Mouse (Mus musculus): ENCODE measurements around the gene Zfp760. TPM values are rescaled to one million over a fixed set of nuclear protein-coding genes. Genes with fewer than 3 reads are reported as not detected.
"Not testable (repeated sequence)": the region's sequence is repeated elsewhere in the genome, so short reads cannot be mapped to it uniquely, and the experiment has no call there.

The Zfp760 gene
- polyA plus RNA-seq (2015; fragmentation: Nextera tagmentation; extraction: Ambion mirVana) = 16.1 and 17.4 TPM in 2 replicates

DNA sequence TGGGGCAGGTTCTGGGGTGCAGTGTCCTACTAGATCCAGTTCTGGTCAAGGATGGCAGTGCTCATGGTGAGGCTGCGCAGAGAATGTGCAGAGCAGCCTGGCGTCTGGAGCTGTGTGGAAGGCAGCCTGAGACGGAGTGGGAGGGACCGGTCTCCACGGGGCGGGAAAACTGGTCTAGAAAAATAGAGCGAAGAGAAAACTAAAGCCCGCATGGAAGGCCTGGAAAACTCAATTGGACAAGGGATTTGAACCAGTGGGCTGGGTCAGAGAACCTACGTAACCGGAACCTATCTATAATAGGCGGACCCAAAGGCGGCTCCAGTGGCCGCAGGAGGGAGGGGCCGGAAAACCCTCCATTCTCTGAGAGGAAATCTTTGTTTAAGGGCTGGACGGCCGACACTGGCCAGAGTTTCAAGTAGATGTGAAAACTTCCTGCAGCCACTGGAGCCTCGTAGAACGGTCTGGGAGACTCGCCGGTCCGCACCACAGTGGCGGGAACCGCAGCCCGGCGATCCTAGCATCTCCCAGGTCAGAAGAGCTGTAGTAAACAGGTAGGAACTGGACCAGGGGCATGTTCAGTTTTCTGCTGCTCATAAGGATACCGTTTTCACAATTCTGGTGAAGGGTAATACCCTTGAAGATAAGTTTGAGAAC, at the start of gene Zfp760:
Zfp760 (plus strand) TSS at position 399 of the 654 bp plus-strand sequence.
- Histone ChIP-seq H3K9ac (peak within 1 kb of the TSS; percentile 81), H3K36me3 (peaks cover 13% of the 10 kb centered on the region), H3K4me3 (peak within 1 kb of the TSS; percentile 71), H3K4me2 (replicated peaks) (peak within 1 kb of the TSS; percentile 73), H3K27me3 (no peaks in the 10 kb centered on the region), H3K27ac (peak within 1 kb of the TSS; percentile 93), H3K9me3 (no peaks in the 10 kb centered on the region), H3K4me1 (peaks cover 10% of the 10 kb centered on the region)
- 3% methylated on average over 26 of the region's 26 CpGs for WGBS
- peak; percentile 99 for ATAC-seq (ENCODE audit: low FRiP score, low read depth)

DNA sequence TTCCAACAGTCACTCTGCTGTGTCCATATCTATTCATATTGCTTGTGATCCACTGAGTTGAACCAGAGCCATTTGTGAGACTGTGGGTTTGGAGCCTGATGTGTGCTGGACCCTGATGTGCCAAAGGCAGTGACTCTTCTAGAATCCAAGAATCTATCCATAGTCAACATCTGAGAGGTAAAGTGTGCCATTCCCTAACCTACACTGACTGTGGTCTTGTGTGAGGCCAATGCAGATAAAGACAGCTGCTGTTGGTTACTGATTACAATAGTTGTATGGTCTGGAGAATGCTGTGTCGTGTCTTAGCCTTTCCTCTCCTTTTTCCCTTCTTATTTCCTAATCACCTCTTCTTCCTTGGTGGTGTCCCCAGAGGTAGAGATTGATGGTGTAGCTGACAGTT, 28.7 kb upstream of the Zfp760 start:
- H3K27ac ChIP-seq; H3K4me1 ChIP-seq; H3K9ac ChIP-seq; H3K9me3 ChIP-seq; ATAC-seq (ENCODE audit: low FRiP score, low read depth); H3K4me2 ChIP-seq (replicated peaks); H3K4me3 ChIP-seq; H3K36me3 ChIP-seq; H3K27me3 ChIP-seq: not testable (repeated sequence)
- 33% methylated on average over 1 of the region's 1 CpGs for WGBS

GRCm38 (mm10) chr17:21679273-21680018, 28.1 kb upstream of the Zfp760 start:
- H3K9me3 ChIP-seq = no peaks in the 10 kb centered on the region
- peak overlapping the region; percentile 62 for H3K4me2 ChIP-seq (replicated peaks)
- peak overlapping the region; percentile 67; the same call in 1 of the 2 replicates for H3K27ac ChIP-seq
- peak; percentile 98 for ATAC-seq (ENCODE audit: low FRiP score, low read depth)
- H3K4me3 ChIP-seq = peak overlapping the region; percentile 50
- H3K9ac ChIP-seq = peak overlapping the region; percentile 51
- H3K27me3 ChIP-seq = no peaks in the 10 kb centered on the region
- no peaks in the 10 kb centered on the region for H3K4me1 ChIP-seq
- H3K36me3 ChIP-seq = peaks cover under 1% of the 10 kb centered on the region
- WGBS = 5% methylated on average over 9 of the region's 9 CpGs

DNA sequence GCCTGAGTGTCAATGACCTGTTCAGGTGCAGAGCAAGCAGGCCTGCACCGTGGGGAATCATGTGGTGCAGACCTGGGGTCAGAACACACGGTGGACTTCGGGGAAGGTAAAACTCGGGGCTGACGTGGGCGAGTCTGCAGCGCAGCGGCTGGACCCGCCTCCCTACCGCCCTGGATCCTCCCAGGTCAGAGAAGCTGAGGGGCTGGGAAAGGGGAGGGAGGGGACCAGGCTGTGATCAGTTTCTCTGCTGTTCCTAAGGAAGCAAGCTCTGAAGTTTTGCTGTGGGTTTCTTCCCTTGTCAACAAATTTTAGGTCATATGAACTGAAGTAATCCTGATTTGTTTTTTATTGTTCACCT, 27.5 kb upstream of the Zfp760 start:
- Histone ChIP-seq H3K27ac (peak overlapping the region; percentile 67; the same call in 1 of the 2 replicates), H3K4me2 (replicated peaks) (peak overlapping the region; percentile 62), H3K4me3 (peak overlapping the region; percentile 50), H3K9ac (peak overlapping the region; percentile 51)
- WGBS = under 1% methylated on average over 10 of the region's 10 CpGs
- H3K27me3 ChIP-seq, H3K36me3 ChIP-seq, H3K9me3 ChIP-seq, H3K4me1 ChIP-seq: not testable (repeated sequence)
- ATAC-seq (ENCODE audit: low FRiP score, low read depth) = peak; percentile 93

GRCm38 (mm10) chr17:21691560-21691959, 16.0 kb upstream of the Zfp760 start, which contains the start of gene Gm10226:
Gene Gm10226 (plus strand): TSS chr17:21691860.
- no peaks in the 10 kb centered on the region for H3K4me1 ChIP-seq
- H3K27ac ChIP-seq = no peak within 1 kb of the TSS
- no peak within 1 kb of the TSS for H3K4me2 ChIP-seq (replicated peaks)
- no peak for ATAC-seq (ENCODE audit: low FRiP score, low read depth)
- no peaks in the 10 kb centered on the region for H3K27me3 ChIP-seq
- WGBS = 86% methylated on average over 3 of the region's 3 CpGs
- H3K36me3 ChIP-seq = peaks cover 34% of the 10 kb centered on the region
- no peaks in the 10 kb centered on the region for H3K9me3 ChIP-seq
- no peak within 1 kb of the TSS for H3K4me3 ChIP-seq
- no peak within 1 kb of the TSS for H3K9ac ChIP-seq

DNA sequence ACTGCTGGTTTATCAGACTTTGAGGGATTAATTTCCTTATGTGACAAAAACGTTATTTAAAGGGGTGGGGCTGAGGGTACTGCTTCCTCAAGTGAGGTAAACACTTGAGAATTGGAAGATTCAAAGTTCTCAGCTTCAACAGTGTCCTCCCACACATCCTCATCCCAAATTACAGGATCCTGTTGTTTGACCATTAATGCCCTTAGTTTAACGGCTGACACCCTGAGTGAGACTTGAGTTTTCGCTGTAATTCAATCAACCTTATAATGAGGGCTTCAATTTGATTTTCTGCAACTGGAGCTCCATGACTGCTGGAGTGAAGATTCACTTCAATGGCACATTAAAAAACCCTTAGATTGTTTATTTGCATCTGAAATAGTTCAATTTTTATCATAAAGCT, 14.2 kb upstream of the Zfp760 start:
- WGBS = 77% methylated on average over 3 of the region's 3 CpGs

DNA sequence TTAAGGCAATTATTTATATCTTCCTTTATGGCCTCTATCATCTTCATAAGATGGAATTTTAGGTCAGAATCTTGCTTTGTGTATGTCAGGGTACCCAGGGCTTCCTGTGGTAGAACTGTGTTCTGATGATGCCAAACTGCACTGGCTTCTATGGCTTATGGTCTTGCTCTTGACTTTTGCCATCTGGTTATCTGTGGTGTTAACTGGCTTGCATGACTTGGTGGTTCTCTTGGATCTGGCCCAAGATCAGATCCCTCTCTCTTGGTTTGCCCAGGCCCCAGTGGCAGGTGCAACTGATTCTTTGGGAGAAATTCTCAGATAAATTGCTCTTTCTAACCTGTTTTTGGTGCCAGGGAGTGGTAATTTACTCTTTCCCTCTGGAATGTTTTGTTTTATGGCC, 11.5 kb upstream of the Zfp760 start:
- ATAC-seq (ENCODE audit: low FRiP score, low read depth) = no peak
- Histone ChIP-seq H3K9me3 (no peaks in the 10 kb centered on the region), H3K4me3 (no peak overlapping the region), H3K4me2 (replicated peaks) (no peak overlapping the region), H3K9ac (no peak overlapping the region), H3K27me3 (no peaks in the 10 kb centered on the region), H3K4me1 (no peaks in the 10 kb centered on the region), H3K36me3 (peaks cover 12% of the 10 kb centered on the region), H3K27ac (no peak overlapping the region)

More for the DNA sequence above, 14.2 kb upstream of the Zfp760 start:
- H3K9me3 ChIP-seq = no peaks in the 10 kb centered on the region
- H3K36me3 ChIP-seq = peaks cover 33% of the 10 kb centered on the region
- ATAC-seq (ENCODE audit: low FRiP score, low read depth) = no peak
- H3K27ac ChIP-seq = no peak overlapping the region
- H3K4me1 ChIP-seq = no peaks in the 10 kb centered on the region
- H3K9ac ChIP-seq = no peak overlapping the region
- no peak overlapping the region for H3K4me2 ChIP-seq (replicated peaks)
- H3K27me3 ChIP-seq = no peaks in the 10 kb centered on the region
- H3K4me3 ChIP-seq = no peak overlapping the region

DNA sequence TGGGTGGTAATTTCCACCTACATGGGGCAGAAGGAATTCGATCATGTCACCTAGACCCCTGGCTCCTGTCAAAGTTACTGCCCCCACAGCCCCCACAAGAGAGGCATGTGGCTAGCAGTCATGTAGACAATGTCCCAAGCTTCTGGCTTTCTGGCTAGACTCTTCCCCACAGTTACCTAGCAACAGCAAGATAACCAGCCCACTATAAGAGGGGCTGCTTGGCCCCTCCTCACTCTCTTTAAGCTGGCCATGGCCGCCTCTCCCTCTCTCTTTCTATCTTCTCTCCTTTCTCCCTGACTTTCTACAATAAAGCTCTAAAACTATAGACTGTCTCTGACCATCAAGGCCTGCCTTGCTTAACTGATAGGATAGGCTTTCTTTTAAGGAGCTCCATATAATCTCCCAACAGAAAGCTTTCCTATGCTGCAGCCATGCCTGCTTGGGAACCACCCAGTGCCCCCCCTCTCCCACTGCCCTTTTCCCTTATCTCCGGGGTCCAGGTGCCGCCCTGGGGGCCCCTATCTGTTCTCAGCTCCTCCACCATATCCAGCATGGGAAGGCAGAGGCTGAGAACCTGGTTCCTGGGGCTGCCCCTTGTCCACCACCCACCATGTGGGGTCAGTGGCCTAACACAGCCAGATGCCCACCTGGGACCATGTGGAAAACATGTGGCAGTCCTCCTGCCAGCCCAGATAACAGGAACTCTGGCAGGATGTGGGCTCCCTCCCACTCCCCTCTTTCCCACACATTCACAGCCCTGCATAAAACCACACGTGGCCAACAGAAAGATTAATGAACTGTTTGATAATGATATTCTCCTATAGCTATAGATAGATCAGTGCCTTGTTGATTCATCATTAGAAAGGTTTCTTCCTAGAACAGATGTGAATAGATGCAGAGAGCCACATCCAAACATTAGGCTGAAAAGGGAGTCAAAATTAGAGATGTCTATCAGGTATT, 5.0 kb upstream of the Zfp760 start:
- Histone ChIP-seq H3K9me3 (no peaks in the 10 kb centered on the region), H3K36me3 (no peaks in the 10 kb centered on the region), H3K27ac (no peak overlapping the region), H3K4me1 (no peaks in the 10 kb centered on the region), H3K9ac (no peak overlapping the region), H3K27me3 (no peaks in the 10 kb centered on the region), H3K4me3 (no peak overlapping the region), H3K4me2 (replicated peaks) (no peak overlapping the region)
- ATAC-seq (ENCODE audit: low FRiP score, low read depth) = no peak
- WGBS = 45% methylated on average over 5 of the region's 5 CpGs

DNA sequence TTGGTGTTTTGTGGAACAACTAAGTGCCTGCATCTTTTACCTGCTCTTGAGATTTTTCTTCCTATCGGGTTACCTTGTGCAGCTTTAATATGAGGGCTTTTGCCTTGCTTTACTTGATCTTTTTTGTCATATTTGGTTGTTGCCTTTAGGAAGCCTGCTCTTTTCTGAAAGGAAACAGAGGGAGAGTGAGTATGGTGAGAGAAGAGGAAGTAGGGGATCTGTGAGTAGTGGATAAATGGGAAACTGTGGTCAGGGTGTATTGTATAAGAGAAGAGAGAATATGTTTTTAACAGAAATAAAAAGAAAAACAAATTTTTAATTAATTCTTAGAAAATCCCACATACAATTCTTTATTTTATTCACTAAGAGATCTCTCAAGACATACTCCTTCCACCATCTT, 4.1 kb upstream of the Zfp760 start:
- Histone ChIP-seq H3K27me3 (no peaks in the 10 kb centered on the region), H3K4me3 (no peak overlapping the region), H3K27ac (no peak overlapping the region), H3K4me2 (replicated peaks) (no peak overlapping the region), H3K36me3 (no peaks in the 10 kb centered on the region), H3K9me3 (no peaks in the 10 kb centered on the region), H3K9ac (no peak overlapping the region), H3K4me1 (peaks cover 2% of the 10 kb centered on the region)
- no peak for ATAC-seq (ENCODE audit: low FRiP score, low read depth)
- 88% methylated on average over 1 of the region's 1 CpGs for WGBS

- H3K27me3 ChIP-seq = no peaks in the 10 kb centered on the region
- no peaks in the 10 kb centered on the region for H3K9me3 ChIP-seq
- H3K4me1 ChIP-seq = peaks cover 10% of the 10 kb centered on the region
- H3K9ac ChIP-seq = peak overlapping the region; percentile 64
- peak overlapping the region; percentile 71 for H3K4me3 ChIP-seq
- WGBS = 51% methylated on average over 2 of the region's 2 CpGs
- H3K27ac ChIP-seq = no peak overlapping the region
- peak overlapping the region; percentile 73 for H3K4me2 ChIP-seq (replicated peaks)
- no peak for ATAC-seq (ENCODE audit: low FRiP score, low read depth)
- H3K36me3 ChIP-seq = peaks cover 18% of the 10 kb centered on the region
Measured at GRCm38 (mm10) chr17:21708401-21708800, 860 bp downstream of the Zfp760 start.

DNA sequence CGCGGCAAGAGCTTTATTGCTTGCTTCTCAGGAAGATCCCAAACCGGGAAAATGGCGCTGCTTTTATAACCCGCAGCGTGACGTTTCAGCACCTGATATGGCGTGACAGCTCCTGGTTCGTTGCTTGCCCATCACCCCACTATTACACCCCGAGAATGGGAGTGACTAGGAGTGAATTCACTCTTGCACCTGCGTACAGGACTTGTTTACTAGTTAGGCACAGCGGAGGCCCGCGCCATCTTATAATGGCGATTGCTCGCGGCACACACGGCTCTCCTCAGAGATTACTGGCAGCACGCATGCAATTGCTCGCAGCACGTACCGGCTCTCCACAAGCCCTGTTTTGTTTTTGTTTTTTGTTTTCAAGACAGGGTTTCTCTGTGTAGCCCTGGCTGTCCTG, 23.0 kb downstream of the Zfp760 start, which contains the start of gene Zfp229:
Zfp229 (plus strand) TSS at position 301 of the 400 bp plus-strand sequence.
- H3K9me3 ChIP-seq; H3K36me3 ChIP-seq; H3K4me3 ChIP-seq; H3K4me1 ChIP-seq; H3K27me3 ChIP-seq; H3K4me2 ChIP-seq (replicated peaks); H3K27ac ChIP-seq; ATAC-seq (ENCODE audit: low FRiP score, low read depth); H3K9ac ChIP-seq: not testable (repeated sequence)
- 95% methylated on average over 12 of the region's 22 CpGs for WGBS

DNA sequence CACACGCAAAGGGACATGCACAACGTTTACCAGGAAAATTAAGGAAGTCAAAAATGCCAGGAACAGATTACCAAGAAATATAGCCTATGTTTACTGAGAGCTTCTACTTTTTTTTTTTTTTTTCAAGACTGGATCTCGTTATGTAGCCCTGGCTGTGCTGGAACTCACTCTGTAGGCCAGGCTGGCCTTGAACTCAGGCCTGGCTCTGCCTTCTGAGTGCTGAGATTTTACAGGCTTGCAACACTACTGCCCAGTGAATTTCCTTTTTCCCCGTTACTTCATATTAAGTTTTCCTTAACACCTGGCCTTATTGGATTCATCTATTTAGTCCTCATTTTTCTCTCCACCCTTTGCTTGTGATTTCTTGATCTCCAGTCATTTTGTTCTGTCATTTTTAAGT, 25.5 kb downstream of the Zfp760 start:
- peak overlapping the region; percentile 75 for H3K9ac ChIP-seq

More for the DNA sequence above, 25.5 kb downstream of the Zfp760 start:
- Histone ChIP-seq H3K9me3 (no peaks in the 10 kb centered on the region), H3K27me3 (no peaks in the 10 kb centered on the region), H3K4me2 (replicated peaks) (peak overlapping the region; percentile 62), H3K36me3 (peaks cover 7% of the 10 kb centered on the region), H3K27ac (no peak overlapping the region; the same call in 1 of the 2 replicates), H3K4me3 (peak overlapping the region; percentile 69), H3K4me1 (peaks cover 10% of the 10 kb centered on the region)
- ATAC-seq (ENCODE audit: low FRiP score, low read depth) = peak; percentile 6; the same call in 1 of the 2 replicates
- WGBS = 75% methylated on average over 4 of the region's 4 CpGs

All from limb, embryonic 13.5 days (tissue).